In genomic region chr13:24862520-24862919, GRCm38 (mm10) we compare ENCODE assay signal across 8 mouse cellular contexts. TPM values are rescaled to one million over a fixed set of nuclear protein-coding genes. Genes with fewer than 3 reads are reported as not detected.
A peak's percentile ranks its signal among the peaks of the same experiment; 100 is the strongest.
DNase-seq lines count a peak whose midpoint lies in the region; ATAC-seq and TF ChIP-seq lines count a peak whose summit lies in the region.

No protein-coding gene starts in this region.

- peak; percentile 79 for TF ChIP-seq CTCF in ES-Bruce4 (IDR thresholded peaks at IDR 0.05; ENCODE audit: low read depth, low read length)

- H3K9me3 ChIP-seq in heart, embryonic 12.5 days (replicated peaks): no peaks in the 10 kb centered on the region
- no peaks in the 10 kb centered on the region for H3K9me3 ChIP-seq in ES-Bruce4 (replicated peaks; ENCODE audit: control insufficient read depth, insufficient read depth, low read length, poor library complexity, severe bottlenecking)
- H3K9me3 ChIP-seq in neural tube, embryonic 11.5 days (ENCODE audit: control insufficient read depth, low read length): no peaks in the 10 kb centered on the region

- no peak overlapping the region for H3K9ac ChIP-seq in heart, embryonic 12.5 days
- H3K9ac ChIP-seq in ES-Bruce4 (ENCODE audit: low read depth, poor library complexity, severe bottlenecking): no peak overlapping the region
- H3K9ac ChIP-seq in neural tube, embryonic 11.5 days (ENCODE audit: low read length): no peak overlapping the region

- DNase-seq in heart, adult 18-20 months: peak; percentile 24 to 73
- peak; percentile 43 for DNase-seq in gastrocnemius, postnatal 10 days
- peak; percentile 51 to 69 for DNase-seq in left cerebral cortex, adult 18-20 months (ENCODE audit: low spot score in 2 of 2)
- DNase-seq in neural tube, embryonic 11.5 days (ENCODE audit: low spot score): peak; percentile 38
- no peak for DNase-seq in yolk sac, embryonic 10.5 days (ENCODE audit: low spot score)

- no peak overlapping the region for H3K4me2 ChIP-seq in heart, embryonic 12.5 days
- H3K4me2 ChIP-seq in neural tube, embryonic 11.5 days (ENCODE audit: low read depth): no peak overlapping the region

- WGBS in heart, embryonic 12.5 days: 50% methylated on average over 7 of the region's 7 CpGs
- WGBS in neural tube, embryonic 11.5 days: 64% methylated on average over 7 of the region's 7 CpGs

- no peak overlapping the region for H3K27ac ChIP-seq in heart, embryonic 12.5 days (ENCODE audit: poor library complexity, severe bottlenecking)
- H3K27ac ChIP-seq in ES-Bruce4 (ENCODE audit: insufficient read depth, low read length): no peak overlapping the region
- H3K27ac ChIP-seq in neural tube, embryonic 11.5 days (ENCODE audit: low read depth, low read length): no peak overlapping the region

- ATAC-seq in heart, embryonic 12.5 days (ENCODE audit: insufficient number of reproducible peaks, low FRiP score): no peak
- ATAC-seq in cerebellum, adult (ENCODE audit: insufficient number of reproducible peaks, low FRiP score, low TSS enrichment): peak; percentile 61
- ATAC-seq in neural tube, embryonic 11.5 days (ENCODE audit: insufficient read depth, low FRiP score, low TSS enrichment): no peak

- H3K27me3 ChIP-seq in heart, embryonic 12.5 days (replicated peaks): no peaks in the 10 kb centered on the region
- H3K27me3 ChIP-seq in ES-Bruce4 (ENCODE audit: control insufficient read depth, insufficient read depth, low read length, poor library complexity, severe bottlenecking): no peaks in the 10 kb centered on the region
- H3K27me3 ChIP-seq in neural tube, embryonic 11.5 days (ENCODE audit: control insufficient read depth, insufficient read depth, low read length): no peaks in the 10 kb centered on the region

- no peaks in the 10 kb centered on the region for H3K36me3 ChIP-seq in heart, embryonic 12.5 days
- H3K36me3 ChIP-seq in ES-Bruce4 (ENCODE audit: control insufficient read depth, insufficient read depth, low read length, poor library complexity, severe bottlenecking): no peaks in the 10 kb centered on the region
- H3K36me3 ChIP-seq in neural tube, embryonic 11.5 days (ENCODE audit: control insufficient read depth, insufficient read depth, low read length): no peaks in the 10 kb centered on the region

- no peaks in the 10 kb centered on the region; the same call in 1 of the 2 replicates for H3K4me1 ChIP-seq in heart, embryonic 12.5 days (replicated peaks)
- H3K4me1 ChIP-seq in ES-Bruce4 (ENCODE audit: control insufficient read depth, insufficient read depth, low read length): no peaks in the 10 kb centered on the region
- no peaks in the 10 kb centered on the region for H3K4me1 ChIP-seq in neural tube, embryonic 11.5 days (ENCODE audit: control insufficient read depth, insufficient read depth, low read length)

- no peak overlapping the region for H3K4me3 ChIP-seq in heart, embryonic 12.5 days
- H3K4me3 ChIP-seq in ES-Bruce4 (ENCODE audit: low read depth, low read length): no peak overlapping the region
- no peak overlapping the region for H3K4me3 ChIP-seq in neural tube, embryonic 11.5 days (ENCODE audit: low read depth, low read length)

- TF ChIP-seq EP300 in ES-Bruce4 (IDR thresholded peaks at IDR 0.05; ENCODE audit: insufficient read depth, low read depth, low read length): no peak

- TF ChIP-seq POLR2A in ES-Bruce4 (IDR thresholded peaks at IDR 0.05; ENCODE audit: insufficient read depth, low read length): no peak

RNA-seq across cellular contexts. Expression of gene D130043K22Rik, which starts 17.6 kb away (rescaled TPM):
- total RNA-seq in heart, adult 18-20 months (2021): under 1 TPM in 1 of 2 experiments, not detected in 1; 0.05 TPM
- 0.28 TPM in 1 of 2 replicates, not detected in the other for polyA plus RNA-seq in heart, embryonic 12.5 days (2016; fragmentation: Nextera tagmentation; extraction: Ambion mirVana)
- not detected in 2 replicates for polyA plus RNA-seq in ES-Bruce4 (2011; ENCODE audit: insufficient read depth, insufficient read length, low read depth, missing spikeins)
- under 1 TPM; 0.05 to 0.07 TPM for total RNA-seq in gastrocnemius, postnatal 10 days (2021)
- total RNA-seq in left cerebral cortex, adult 18-20 months (2021): 10 to 100 TPM; 29.7 to 30.5 TPM
- polyA plus RNA-seq in neural tube, embryonic 11.5 days (2014; fragmentation: Nextera tagmentation; extraction: Ambion mirVana): 0.53 and 1.2 TPM in 2 replicates

RNA-seq across cellular contexts. Expression of gene Tdp2, which starts 31.0 kb away (rescaled TPM):
- total RNA-seq in heart, adult 18-20 months (2021): 10 to 100 TPM; 13.1 TPM
- polyA plus RNA-seq in heart, embryonic 12.5 days (2016; fragmentation: Nextera tagmentation; extraction: Ambion mirVana): 38.5 and 38.9 TPM in 2 replicates
- polyA plus RNA-seq in ES-Bruce4 (2011; ENCODE audit: insufficient read depth, insufficient read length, low read depth, missing spikeins): 88.3 and 95.8 TPM in 2 replicates
- total RNA-seq in gastrocnemius, postnatal 10 days (2021): 10 to 100 TPM; 10.8 to 12.4 TPM
- 10 to 100 TPM; 21.5 to 23.0 TPM for total RNA-seq in left cerebral cortex, adult 18-20 months (2021)
- polyA plus RNA-seq in neural tube, embryonic 11.5 days (2014; fragmentation: Nextera tagmentation; extraction: Ambion mirVana): 62.8 and 66.7 TPM in 2 replicates

RNA-seq across cellular contexts. Expression of gene Acot13, which starts 31.2 kb away (rescaled TPM):
- 100 to 1,000 TPM; 395 to 427 TPM for total RNA-seq in heart, adult 18-20 months (2021)
- polyA plus RNA-seq in heart, embryonic 12.5 days (2016; fragmentation: Nextera tagmentation; extraction: Ambion mirVana): 187 and 195 TPM in 2 replicates
- 90.7 and 93.1 TPM in 2 replicates for polyA plus RNA-seq in ES-Bruce4 (2011; ENCODE audit: insufficient read depth, insufficient read length, low read depth, missing spikeins)
- 10 to 100 TPM; 90.3 to 97.4 TPM for total RNA-seq in gastrocnemius, postnatal 10 days (2021)
- total RNA-seq in left cerebral cortex, adult 18-20 months (2021): 10 to 100 TPM; 89.4 to 91.9 TPM
- polyA plus RNA-seq in neural tube, embryonic 11.5 days (2014; fragmentation: Nextera tagmentation; extraction: Ambion mirVana): 48.5 and 55.1 TPM in 2 replicates

Comparison
In these comparisons a context has a peak if more than half of its experiments do, and no peak if none do; other contexts are left out.
1. RNA of gene D130043K22Rik, which starts 17.6 kb away (total RNA-seq): 29.7 to 30.5 TPM in left cerebral cortex, adult 18-20 months; 0.05 to 0.07 TPM in gastrocnemius, postnatal 10 days and 0.05 TPM in heart, adult 18-20 months; every median in the first group is over 10 times any median in the second.
2. RNA of gene Acot13, which starts 31.2 kb away (total RNA-seq): 395 to 427 TPM in heart, adult 18-20 months; 90.3 to 97.4 TPM in gastrocnemius, postnatal 10 days and 89.4 to 91.9 TPM in left cerebral cortex, adult 18-20 months; every median in the first group is over 4 times any median in the second.